Mouse (Mus musculus): Measurements from ENCODE around the gene 6330409D20Rik. TPM values are rescaled to one million over a fixed set of nuclear protein-coding genes. Genes with fewer than 3 reads are reported as not detected.

The 6330409D20Rik gene
- total RNA-seq, 2 experiments from 2014 or later: not detected

DNA sequence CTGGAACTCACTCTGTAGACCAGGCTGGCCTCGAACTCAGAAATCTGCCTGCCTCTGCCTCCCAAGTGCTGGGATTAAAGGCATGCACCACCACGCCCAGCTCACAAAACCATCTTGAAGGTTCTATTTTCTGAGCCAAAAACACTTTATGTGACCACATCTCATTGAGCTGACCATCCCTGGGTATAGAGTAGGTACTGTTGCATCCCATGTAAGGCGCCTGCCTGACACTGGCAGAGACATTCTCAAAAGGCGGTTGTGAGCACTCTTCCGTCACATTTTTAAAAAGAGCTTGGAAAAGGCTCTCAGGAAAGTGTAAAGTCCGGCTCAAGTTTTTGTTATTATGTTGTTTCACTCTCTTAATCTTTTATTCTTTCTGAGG is 15.8 kb upstream of the 6330409D20Rik start:
- DNase-seq: no peak

DNA sequence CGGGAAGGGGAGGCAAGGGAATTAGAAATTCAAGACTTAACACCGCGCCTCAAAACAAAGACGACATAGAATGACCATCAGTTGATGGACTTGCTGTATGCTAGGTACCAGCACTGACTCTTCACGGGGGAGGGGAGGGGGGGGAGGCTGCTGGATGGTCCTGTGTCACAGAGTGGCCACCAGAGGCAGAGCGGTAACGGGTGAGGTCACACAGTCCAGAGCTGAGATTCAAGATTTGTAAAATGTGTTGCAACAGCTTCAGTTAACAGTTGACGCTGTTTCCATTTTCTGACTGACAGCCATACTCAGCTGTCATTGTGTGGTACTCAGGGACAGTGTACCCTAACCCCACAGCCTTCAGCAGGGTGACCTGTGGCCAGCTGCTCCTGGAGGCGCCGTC is 11.4 kb upstream of the 6330409D20Rik start:
- no peak for DNase-seq

DNA sequence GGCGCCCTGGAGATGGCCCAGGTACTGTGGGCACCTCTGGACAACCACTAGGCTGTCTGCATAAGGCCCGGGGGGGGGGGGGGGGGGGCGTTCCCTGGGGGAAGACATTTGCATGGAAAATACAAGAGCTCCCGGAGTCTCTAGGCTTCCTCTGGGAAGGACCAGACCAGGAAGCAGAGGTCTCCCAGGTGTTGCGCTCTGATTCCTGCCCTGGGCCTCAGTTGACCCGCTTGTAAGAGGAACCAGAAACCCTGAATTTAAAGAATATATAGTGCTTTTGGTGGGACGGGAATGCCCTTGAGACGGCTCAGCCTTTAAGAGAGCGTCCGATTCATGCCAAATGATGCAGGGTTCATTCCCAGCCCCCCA is 10.8 kb upstream of the 6330409D20Rik start:
- DNase-seq: no peak

DNA sequence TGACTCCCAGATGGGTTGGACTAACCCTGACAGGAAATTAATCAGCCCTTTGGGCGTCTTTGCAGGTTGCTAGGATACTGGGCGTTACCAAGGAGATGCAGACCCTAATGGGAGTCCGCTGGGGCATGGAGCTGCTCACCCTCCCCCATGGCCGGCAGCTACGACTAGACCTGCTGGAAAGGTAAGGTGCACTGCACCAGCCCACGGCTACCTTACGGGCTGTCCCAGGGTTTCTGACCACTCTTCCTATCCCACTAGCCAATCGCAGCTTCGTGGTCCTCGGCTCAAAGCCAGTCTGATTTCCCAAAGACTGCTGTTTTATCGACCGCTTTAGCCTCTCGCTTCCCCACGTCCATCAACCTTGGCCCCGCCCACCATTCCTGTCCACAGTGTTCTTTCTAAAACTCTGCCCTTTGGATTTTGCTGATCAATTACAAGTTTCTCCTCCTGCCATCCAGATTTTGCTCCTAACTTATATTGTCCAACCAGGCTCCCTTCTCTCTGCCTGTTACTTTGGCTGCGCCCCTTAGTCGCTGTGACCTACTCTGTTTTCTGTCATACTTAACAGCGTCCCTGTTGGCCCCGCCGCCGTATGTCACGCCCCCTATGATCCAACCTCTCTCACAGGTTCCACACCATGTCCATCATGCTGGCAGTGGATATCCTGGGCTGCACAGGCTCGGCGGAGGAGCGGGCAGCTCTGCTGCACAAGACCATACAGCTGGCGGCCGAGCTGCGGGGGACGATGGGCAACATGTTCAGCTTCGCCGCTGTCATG is 10.3 kb upstream of the 6330409D20Rik start:
- no peak for DNase-seq

DNA sequence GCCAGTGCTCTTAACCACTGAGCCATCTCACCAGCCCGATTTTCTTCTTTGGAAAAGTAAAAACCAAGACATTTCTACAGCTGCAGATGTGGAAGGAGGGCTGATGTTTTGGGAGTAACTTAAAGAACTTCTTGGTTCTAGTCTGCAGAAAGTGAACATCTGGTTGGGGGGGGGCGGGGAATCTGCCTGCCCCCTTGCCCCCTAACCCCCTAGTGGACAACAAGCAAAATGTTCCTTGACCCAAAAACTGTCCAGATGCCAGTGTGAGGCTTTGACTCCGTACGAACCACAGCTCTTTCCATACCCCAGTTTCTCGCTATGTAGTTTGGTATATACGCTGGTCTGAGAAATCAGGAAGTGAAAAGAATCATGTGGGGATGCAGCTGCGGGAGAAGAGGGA is 9.4 kb upstream of the 6330409D20Rik start:
- DNase-seq: no peak

DNA sequence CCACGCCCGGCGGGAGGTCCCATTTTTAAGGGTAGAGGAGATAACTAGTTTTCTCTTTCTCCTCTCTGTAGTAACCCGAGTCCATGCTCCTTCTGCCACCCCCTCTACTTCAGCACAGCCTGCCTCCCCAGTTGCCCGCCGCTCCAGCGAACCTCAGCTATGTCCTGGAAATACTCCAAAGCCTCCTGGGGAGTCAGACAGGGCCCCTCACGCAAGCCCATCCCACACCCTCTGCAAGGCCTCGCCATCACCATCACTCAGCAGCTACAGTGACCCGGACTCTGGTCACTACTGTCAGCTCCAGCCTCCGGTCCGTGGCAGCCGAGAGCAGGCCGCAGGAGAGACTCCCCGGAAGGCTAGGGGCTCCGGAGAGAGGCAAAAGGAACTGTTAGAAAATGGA is 8.3 kb upstream of the 6330409D20Rik start:
- no peak for DNase-seq

DNA sequence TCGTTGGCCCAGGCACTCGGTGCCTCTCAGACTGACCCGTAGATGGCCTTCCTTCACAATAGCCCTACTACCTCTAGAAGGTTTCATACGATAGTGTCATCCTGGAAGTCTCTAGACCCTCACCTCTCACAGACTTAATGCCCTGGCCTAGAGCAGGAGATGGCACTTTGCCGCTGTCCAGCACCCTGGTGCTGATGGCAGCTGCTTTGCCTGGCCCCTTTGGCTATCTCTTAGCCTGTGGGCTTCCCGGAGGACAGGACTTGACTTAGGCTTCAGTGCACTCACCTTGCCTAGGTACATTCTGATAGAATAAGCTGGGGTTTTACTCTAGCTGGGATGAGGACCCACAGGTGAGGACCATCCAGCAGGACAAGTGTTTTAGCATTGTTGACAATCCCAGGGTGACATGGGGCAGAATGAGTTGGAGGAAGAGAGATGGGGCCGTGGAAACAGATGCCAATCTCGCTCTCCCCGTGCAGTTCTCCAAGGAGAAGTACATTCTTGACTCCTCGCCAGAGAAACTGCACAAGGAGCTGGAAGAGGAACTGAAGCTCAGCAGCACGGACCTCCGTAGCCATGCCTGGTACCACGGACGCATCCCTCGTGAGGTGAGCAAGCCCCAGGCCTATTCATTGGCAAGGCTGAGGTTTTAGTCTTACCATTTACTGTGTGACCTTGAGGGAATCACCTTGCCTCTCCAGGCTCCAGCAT is 3.6 kb upstream of the 6330409D20Rik start:
- DNase-seq: no peak

DNA sequence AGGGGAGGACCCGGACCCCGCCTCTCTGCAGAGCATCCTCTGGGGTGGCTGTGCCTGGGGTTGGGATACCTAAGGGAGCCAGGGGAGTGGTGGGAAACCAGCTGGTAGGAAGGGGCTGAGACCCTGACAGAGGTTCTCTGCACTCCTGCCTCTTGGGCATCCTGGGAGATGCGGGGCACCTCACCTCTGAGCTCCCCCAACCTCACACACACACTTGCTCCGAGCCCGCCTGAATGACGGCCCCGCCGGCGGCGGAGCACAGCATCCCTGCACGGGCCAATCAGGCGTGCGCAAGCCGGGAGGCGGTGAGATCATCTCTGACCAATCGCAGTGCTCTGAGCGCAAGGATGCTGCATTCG is 1.3 kb upstream of the 6330409D20Rik start:
- DNase-seq: no peak

DNA sequence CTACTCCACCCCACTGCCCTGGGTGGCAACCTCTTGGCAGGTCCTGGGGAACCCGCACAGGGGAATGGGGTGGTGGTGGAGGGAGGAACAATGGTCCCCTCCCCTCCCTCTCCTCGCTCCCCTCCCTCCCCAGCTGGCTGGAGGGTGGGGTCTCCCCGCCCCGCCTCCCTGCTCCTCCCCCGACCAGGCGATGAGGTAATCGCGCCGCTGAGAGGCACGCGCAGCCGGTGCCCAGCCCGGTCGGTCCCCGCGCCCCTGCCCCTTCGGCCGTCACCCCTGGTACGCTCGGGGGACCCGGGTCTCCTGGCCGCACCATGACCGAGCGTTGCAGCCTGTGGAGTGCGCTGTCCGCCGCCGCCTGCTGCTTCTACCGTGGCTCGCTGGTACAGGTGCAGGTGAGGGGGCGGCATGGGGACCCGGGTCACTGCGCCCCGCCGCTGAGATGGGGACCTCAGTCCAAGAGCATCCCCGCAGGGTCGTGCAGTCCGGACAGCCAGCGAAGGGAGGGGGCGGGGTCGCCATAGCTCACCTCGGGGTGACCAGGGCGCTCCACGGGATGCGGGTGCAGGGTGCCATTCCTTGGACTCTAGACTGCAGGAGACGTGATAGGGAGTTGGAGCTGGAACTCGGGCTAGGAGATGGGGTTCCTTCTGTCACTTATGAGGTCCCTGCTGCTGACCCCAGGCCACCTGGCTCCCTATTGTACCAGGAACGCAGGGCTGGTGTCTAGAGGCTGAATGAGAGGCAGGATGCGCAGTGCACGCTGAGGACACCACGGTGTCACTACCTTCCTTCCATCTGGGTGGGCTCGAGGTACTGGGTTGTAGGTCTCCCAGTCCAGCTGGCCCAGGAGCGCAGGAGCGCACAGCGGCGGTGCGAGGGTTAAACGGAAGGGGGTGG is 707 bp upstream of the 6330409D20Rik start:
- no peak for DNase-seq

DNA sequence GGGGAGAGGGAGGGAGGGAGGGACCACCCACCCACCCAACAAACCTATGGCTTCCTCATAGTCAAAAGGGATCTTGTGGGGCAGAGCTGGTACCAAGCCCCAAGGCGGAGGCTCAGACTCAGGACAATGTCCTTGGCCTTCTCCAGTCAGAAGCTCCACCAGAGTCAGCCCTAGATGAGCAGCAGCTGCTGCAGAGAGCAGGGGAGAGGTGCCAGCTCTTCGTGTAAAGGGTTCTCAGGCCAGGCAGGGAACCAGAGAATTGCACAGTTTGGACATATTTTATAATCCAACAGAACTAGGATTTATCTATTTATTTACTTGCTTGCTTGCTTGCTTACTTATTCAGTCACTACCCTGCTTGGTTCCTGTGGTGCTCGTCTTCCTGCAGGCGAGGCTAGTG is 1.5 kb downstream of the 6330409D20Rik start:
- no peak for DNase-seq

DNA sequence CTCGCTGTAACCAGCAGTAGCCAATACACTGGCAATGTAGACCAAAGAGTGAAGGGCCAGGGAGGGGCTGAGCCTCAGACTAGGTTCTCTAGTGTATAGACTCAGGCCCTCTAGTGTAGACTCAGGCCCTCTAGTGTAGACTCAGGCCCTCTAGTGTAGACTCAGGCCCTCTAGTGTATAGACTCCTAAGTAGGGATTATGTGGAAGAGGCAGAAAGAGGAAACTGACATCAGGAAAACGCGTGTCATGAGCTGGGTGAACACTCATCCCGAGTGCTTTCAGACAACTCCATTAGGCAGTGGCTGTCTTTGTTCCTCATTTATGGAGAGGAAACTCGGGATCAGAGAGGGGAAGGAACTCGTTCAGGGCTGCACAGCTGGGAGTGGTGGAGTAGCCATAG is 3.8 kb downstream of the 6330409D20Rik start:
- DNase-seq: no peak

DNA sequence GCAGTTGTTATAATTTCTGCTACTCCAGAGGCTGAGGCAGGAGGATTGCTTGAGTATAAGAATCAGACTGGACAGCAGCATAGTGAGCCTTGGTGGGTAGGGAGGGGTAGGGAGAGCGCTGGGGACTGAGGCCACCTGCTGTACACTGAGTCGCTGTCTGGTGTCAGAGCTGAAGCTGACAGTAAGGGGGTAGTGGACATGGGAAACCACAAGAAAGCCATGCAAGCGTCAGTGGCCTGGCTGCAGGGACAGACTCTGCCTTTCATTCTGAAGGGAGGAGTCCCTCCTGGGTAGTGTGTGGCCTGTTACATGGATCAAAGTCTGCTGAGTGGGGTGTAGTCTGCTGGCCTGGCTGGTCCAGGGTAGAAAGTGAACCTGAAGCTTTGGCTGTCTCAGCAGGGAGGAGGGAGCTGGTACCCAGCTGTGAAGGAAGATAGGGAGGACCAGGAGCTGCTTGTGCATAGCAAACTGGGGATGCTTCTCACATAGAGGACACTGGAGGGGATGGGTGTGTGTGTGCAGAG is 4.4 kb downstream of the 6330409D20Rik start:
- DNase-seq: no peak

DNA sequence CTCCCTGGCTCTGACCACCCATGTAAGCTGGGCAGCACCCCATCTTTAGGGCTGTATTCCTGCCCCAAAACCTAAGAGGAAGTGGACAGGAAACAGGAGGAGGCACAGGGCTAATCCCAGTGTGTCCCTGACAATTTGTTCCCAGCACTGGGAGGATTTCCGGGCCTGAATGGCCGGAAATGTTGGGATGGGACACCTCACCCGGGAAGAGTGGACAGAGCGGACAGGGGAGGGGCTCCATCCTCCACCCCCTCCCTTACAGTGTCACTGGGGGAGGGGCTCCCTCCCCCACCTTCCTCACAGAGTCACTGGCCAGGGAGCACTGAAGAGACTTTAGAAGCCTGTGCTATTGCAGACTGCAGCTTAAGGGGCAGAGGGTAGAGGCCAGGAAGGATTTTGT is 5.9 kb downstream of the 6330409D20Rik start:
- DNase-seq: peak; percentile 71

DNA sequence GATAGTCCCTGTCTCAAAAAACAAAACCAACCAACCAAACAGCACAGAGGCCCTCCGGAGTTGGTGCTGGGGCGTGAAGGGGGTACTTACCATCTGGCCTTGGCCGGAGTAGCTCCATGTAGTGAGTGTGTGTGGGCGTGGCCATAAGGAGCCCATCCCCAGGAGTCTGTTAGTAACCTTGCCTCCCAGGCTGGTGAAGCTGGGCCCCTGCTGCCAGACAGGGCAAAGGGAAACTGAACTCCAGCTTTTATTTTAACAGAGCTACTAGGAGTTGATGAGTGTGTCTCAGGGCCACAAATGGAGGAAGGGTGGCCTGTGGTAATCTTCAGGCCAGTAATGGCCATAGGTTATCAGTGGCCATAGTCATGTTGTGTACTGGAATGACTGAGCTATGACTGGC is 6.3 kb downstream of the 6330409D20Rik start:
- DNase-seq: no peak

DNA sequence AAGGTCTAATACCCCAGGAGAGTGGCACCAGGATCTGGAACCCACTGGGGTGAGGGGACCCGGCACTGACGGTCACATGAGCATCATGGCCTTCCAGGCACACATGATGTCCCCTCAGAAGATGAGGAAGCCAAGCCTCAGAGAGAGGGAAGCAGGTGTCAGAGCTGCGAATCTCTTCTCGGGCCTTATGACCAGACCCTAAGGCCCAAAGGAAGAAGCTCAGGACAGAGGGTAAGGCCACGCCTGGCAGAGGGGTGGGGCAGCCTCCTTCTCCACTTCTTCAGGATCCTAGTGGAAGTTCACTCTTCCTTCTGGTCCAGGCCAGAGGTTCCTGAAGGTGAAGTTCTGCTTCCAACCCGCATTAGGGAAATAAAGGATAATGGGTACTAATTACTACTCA is 8.1 kb downstream of the 6330409D20Rik start:
- DNase-seq: no peak

DNA sequence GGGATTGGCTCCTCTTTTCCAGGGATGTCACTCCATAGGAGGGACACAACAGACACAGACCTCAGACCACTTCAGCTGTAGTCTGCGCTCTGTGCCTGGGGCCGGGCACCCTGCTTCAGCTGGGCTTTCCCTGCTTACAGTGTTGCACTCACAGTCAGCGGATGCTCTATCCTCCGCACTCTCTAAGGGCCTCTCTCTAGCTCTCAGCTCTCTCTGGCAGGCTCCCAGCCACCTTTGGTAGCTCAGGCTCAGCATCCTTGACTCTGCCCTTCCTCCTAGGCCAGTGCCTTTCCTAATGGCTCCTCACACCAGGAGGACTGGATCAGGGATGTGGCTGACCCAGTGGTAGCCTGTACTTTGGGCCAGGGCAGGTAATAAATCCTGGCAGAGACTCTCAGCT is 8.9 kb downstream of the 6330409D20Rik start:
- DNase-seq: no peak

DNA sequence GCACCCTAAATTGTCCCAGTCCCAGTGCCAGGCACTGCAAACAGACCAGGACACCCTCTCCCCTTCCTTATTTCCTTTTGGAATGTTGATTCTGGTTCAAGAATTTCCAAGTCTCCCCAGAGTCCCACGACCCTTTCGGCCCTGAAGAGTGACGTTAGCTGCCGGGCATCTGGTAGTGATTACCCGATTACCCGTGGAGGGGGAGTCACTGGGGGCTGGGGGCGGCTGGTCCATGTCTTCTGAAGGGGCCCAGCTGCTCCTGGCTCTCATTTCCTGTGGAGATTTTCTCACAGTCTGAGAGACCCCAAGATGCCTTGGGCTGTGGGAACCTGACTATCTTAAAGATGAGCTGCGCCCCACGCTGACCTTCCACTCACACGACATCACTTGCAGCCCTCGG is 10.0 kb downstream of the 6330409D20Rik start:
- no peak for DNase-seq

DNA sequence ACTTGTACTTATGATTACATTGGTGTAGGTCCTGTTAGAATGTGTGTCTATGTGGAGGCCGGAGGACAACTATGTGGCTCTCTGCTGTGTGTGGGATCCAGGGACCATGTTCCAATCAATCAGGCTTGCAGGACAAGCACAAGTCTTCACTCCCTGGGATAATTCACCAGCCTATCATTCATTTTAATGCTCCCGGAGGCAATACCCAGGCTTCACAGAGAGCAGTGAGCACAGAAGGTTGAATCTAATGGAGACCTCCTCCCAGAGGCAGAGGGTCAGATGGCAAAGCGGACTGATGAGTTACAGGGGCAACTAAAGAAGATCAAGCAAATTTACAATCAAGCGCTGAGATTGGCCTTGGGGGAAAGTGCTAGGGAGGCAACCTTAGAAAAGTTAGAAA is 11.3 kb downstream of the 6330409D20Rik start:
- DNase-seq: no peak

DNA sequence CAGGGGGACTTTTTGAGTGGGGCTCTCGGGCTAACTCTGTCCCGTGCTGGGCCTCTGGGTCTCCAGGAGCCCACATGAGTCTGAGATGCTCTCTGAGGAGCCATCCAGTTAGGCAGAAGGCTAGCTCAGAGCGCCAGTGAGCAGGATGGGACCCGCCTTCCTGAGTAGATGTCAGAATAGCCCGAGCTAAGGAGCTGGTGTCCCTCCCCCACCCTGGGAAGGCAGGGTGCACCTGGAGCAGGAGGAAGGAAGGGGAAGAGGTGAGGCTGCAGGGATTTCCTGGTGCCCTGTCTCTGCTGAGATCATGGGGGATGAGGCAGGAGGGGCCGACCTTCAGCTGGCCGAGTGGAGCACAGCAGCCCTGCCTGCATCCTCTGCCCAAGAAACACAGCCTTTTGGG is 12.4 kb downstream of the 6330409D20Rik start:
- DNase-seq: peak; percentile 65

DNA sequence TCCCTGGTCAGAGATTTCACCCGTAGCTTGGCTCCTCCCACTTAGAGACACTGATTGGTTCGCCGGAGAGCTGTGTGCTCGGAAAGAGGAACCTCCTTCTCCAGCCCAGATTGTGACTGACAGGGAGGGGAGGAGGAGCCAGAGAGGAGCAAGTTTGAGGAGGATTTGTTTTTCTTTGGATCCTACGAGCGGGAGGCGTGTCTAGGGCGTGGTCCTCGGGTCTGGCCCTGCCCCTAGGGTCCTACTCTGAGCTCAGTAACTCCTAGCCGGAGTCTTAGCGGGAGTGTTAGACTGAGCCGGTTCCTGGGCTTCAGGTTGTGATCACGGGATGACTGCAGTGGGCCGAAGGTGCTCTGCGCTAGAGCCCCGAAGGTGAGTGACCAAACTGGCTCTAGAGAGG is 13.4 kb downstream of the 6330409D20Rik start:
- DNase-seq: peak; percentile 96

DNA sequence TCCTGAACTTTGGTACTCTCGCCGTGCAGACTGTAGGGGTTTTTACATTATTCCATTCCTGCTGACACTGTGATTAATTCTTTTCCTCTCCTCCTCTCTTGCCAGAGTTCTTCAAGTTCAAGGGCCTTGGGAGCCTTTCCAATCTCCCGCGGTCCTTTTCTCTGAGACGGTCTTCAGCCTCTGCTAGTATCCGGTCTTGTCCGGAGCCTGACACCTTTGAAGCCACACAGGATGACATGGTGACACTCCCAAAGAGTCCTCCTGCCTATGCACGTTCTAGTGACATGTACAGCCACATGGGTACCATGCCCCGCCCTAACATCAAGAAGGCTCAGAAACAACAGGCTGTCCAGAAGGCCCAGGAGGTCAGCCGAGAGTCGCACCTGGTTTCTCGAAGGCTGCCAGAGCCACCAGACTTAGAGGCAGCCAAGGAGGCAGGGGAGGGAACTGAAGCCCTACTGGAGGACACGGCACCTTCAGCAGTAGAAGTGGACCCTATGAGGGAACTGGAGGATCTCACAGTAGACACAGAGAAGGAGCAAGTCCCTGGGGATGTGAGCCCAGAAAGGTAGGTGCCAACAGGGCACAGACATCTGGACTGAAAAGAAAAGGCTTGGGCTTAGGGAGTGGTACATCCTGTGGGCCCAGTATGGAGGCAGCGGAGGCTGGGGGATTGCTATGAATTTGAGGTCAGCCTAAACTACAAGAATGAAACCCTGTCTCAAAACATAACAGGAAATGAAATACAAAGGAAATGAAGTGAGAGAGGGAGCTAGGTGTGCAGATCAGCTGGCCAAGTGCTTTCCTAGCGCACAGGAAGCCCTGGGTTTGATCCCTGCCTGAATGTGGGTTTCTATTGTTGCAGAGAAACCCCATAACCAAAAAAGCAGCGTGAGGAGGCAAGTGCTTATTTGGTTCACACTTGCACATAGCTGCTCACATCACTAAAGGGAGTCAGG is 15.7 kb downstream of the 6330409D20Rik start:
- no peak for DNase-seq

DNA sequence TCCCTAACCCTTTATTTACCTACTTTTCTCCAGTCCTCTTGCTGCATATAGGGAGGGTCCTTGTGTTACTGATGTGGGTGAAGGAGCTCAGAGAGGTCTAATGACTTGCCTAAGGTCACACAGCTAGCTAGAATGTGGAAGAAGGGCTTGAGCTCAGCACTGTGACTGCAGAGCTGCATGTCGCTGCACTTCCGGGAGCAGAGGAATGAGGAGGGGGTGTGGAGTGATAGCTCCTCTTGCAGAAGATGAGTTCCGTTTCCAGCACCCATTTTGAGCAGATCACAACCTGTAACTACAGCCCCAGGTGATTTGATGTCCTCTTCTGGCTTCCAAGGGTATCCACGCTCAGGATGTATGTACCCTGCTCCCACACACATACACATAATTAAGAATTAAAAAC is 16.7 kb downstream of the 6330409D20Rik start:
- DNase-seq: no peak

Measured in gastrocnemius, postnatal 25 days (tissue).